Mouse (Mus musculus) inflammation-experienced regulatory T-cells, adult 16 weeks (primary cell): ENCODE results near the gene Cdk12. TPM values are rescaled to one million over a fixed set of nuclear protein-coding genes. Genes with fewer than 3 reads are reported as not detected.

ENCODE experiments used
- polyA plus RNA-seq: library from polyadenylated mRNA; unstranded; fragments of 100-300 nt; shearing (Covaris generic); gene quantifications from one replicate; pipeline ENCODE4 v1.2.1, GENCODE M21; 2017

Cdk12 gene
- polyA plus RNA-seq, result 19.6 TPM

DNA sequence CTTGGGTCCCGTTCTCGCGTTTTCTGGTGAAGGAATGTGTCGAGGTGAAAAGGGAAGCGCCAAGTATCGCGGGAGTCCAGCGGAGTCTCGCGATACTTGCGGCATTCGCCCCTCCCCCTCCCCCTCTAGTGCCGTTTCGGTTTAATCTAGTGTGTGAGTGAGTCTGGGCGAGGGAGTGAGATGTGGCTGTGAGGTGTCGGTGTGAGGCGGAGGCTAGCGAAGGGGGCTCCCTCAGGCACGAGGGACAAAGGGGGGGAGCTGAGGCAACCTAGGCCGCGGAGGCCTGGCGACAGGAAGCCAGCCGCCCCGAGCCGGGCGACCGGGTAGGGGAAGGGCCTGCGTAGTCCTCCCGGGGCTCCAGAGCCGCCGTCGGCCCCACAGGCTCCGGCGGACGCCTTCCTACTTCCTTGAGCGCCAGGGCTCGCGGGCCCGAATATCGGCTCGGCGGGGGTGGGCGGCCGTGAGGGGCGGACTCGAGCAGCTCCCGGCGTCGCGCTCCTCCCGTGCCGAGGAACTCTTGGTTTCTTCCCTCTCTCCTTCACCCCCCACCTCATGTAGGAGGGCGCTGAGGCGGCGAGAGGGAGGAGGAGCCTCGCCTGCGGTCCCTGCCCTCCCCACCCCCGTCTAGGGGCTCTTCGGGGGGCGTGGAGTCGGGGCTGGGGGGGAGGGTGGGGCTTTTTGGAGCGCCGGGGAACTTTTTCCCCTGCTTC lies at the start of gene Cdk12:
Gene Cdk12 (plus strand): TSS at position 419 of the 710 bp plus-strand sequence.

DNA sequence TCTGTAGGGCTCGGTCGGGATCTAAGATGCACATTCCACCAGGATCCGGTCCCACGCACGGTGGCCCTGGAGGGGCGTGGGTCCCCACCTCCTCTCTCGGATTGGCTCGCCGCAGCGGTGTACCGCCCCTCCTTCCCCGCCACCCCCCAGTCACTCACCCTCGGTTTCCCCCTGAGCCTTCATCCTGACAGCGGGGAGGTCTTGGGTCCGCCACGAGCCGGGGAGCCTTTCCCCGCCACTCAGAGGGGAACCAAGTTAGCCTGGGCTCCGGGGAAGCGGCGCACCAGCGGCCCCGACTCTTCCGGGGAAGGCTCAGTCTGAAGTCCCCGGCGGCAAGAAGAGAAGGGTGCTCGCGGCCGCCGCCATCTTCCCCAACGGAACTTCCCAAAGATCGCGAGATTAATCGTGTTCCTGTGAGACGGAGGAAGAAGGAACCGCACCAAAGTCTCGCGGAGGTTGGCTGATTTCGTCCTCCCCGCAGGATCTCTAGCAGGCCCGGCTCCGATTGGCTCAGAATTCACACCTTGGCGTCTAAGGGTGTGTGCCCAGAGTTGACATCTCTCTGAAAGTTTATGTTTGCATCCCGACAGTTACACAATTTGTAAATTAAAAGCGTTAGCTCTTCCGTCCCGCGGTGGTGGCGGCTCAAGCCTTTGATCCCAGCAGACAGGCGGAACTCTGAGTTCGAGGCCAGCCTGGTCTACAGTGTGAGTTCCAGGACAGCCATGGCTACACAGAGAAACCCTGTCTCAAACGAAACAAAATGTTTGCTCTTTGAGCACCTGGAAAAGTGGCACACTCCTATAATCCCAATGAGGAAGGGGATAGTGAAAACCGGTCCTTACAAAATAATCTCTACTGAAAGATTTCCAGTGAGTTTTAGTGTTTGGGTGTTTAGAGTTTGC lies 9.7 kb upstream of the Cdk12 start, which contains the start of gene Med1:
Gene Med1 (minus strand): TSS at position 393 of the 905 bp plus-strand sequence.

Other genes with a start within 250 kb of the Cdk12 start
- gene Plxdc1, start 216.6 kb upstream of the Cdk12 start, polyA plus RNA-seq, result 1.9 TPM
- 119 TPM for gene Arl5c, start 206.9 kb upstream of the Cdk12 start, polyA plus RNA-seq
- gene Cacnb1, start 180.0 kb upstream of the Cdk12 start, polyA plus RNA-seq, result 11.2 TPM
- 1,363 TPM for gene Rpl19, start 176.3 kb upstream of the Cdk12 start, polyA plus RNA-seq
- not detected for gene Stac2, start 149.6 kb upstream of the Cdk12 start, polyA plus RNA-seq
- 8.2 TPM for gene Fbxl20, start 52.7 kb upstream of the Cdk12 start, polyA plus RNA-seq
- 61.3 TPM for gene Med1, start 9.8 kb upstream of the Cdk12 start, polyA plus RNA-seq
- not detected for gene Neurod2, start 126.6 kb downstream of the Cdk12 start, polyA plus RNA-seq
- gene Ppp1r1b, start 145.3 kb downstream of the Cdk12 start, polyA plus RNA-seq, result not detected
- 88.3 TPM for gene Stard3, start 155.3 kb downstream of the Cdk12 start, polyA plus RNA-seq
- gene Tcap, start 180.8 kb downstream of the Cdk12 start, polyA plus RNA-seq, result not detected
- gene Pnmt, start 183.4 kb downstream of the Cdk12 start, polyA plus RNA-seq, result not detected
- 16.4 TPM for gene Pgap3, start 197.4 kb downstream of the Cdk12 start, polyA plus RNA-seq
- gene Erbb2, start 209.4 kb downstream of the Cdk12 start, polyA plus RNA-seq, result 0.45 TPM
- gene Mien1, start 235.9 kb downstream of the Cdk12 start, polyA plus RNA-seq, result 179 TPM
- 7.2 TPM for gene Grb7, start 243.3 kb downstream of the Cdk12 start, polyA plus RNA-seq